In the genomic region with DNA sequence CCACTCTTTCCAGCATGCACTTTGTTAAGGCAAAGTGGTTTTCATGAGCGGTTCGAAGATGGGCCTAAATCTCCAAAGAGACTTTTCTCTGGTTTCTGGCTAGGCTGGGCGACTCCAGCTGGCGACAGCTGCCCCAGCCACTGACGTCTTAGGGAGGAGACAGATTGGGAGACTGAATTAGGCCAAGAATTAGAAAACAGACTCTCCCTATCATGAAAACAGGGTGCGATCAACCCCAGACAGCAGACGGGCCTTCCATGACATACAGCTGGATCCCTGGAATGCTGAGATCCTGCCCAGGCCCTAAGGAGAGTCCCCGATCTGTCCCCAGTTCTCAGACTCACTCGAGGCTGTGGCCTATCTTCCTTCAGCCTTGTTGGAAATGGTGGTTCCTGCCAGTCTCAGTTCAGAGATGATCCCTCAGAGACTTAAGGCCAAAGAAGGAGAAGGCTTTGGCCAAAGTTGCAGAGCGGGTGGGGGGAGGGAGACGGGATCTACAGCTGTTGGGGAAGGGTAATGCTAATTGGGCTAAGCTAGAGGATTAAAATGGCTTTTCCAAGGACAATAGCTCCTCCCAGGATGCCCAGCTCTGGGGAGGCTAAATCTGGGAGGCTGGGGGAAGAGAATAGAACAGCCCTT, we compare ENCODE assay signal across 9 mouse cellular contexts. TPM values are rescaled to one million over a fixed set of nuclear protein-coding genes. Genes with fewer than 3 reads are reported as not detected.
DNase-seq lines count a peak whose midpoint lies in the region; ATAC-seq and TF ChIP-seq lines count a peak whose summit lies in the region.
"Had no signal": no experiment of that assay in that cellular context is flagged by ENCODE, and none has a peak within 500 bp of the region (broad histone marks: within the 10 kb centered on the region; RNA-seq: fewer than 3 reads in every experiment).

No protein-coding gene starts in this region.

- DNase-seq in spleen, adult 2 months (ENCODE audit: low read depth in 1 of 2, low spot score in 2 of 2), result no peak
- no peak for DNase-seq in spleen, postnatal 10 days (ENCODE audit: low spot score in 2 of 2)
- DNase-seq in heart, postnatal 10 days, result peak; percentile 76 to 78
- DNase-seq in kidney, postnatal 36 days, result peak; percentile 31 to 55
- no peak for DNase-seq in stomach, postnatal 0 days (ENCODE audit: low spot score)
- DNase-seq in left cerebral cortex, postnatal 25 days (ENCODE audit: low spot score in 2 of 2), result no peak

- ATAC-seq in stomach, postnatal 0 days (ENCODE audit: low FRiP score, low TSS enrichment), result peak; percentile 14; the same call in 1 of the 2 replicates
- ATAC-seq in granulocyte monocyte progenitor cell, adult 5-6 weeks (replicated peaks; ENCODE audit: poor library complexity, severe bottlenecking), result no peak
- no peak for ATAC-seq in erythroid progenitor cell, adult 5-6 weeks (replicated peaks; ENCODE audit: low FRiP score, poor library complexity, severe bottlenecking)

- no peak for TF ChIP-seq CTCF in spleen, adult 2 months (IDR thresholded peaks at IDR 0.05; ENCODE audit: extremely low read depth, insufficient read depth, insufficient read length, insufficient replicate concordance)
- no peak for TF ChIP-seq CTCF in stomach, postnatal 0 days (IDR thresholded peaks at IDR 0.05; ENCODE audit: low read depth)

- no peak overlapping the region for H3K4me2 ChIP-seq in stomach, postnatal 0 days (replicated peaks; ENCODE audit: low read depth)

- H3K27ac ChIP-seq in spleen, adult 2 months (ENCODE audit: insufficient read depth, low read length), result peak overlapping the region; percentile 16; the same call in 1 of the 2 replicates
- H3K27ac ChIP-seq in stomach, postnatal 0 days (replicated peaks), result peak overlapping the region; percentile 79

- H3K4me1 ChIP-seq in spleen, adult 2 months (ENCODE audit: control insufficient read depth, insufficient read depth, insufficient read length), result peaks cover 15% of the 10 kb centered on the region
- H3K4me1 ChIP-seq in stomach, postnatal 0 days (replicated peaks; ENCODE audit: control insufficient read depth, insufficient read depth), result no peaks in the 10 kb centered on the region

- no peaks in the 10 kb centered on the region for H3K9me3 ChIP-seq in stomach, postnatal 0 days (ENCODE audit: control insufficient read depth, low read length)

- WGBS in spleen, adult 2 months, result 86% methylated on average over 11 of the region's 11 CpGs
- 34% methylated on average over 11 of the region's 11 CpGs for WGBS in stomach, postnatal 0 days

- intact Hi-C loops in heart, postnatal 10 days (cut with DNase I), result no loop called here
- intact Hi-C loops in left cerebral cortex, postnatal 25 days (cut with DNase I), result no loop called here

- no peaks in the 10 kb centered on the region for H3K27me3 ChIP-seq in spleen, adult 2 months (ENCODE audit: control insufficient read depth, insufficient read depth, low read length)
- no peaks in the 10 kb centered on the region for H3K27me3 ChIP-seq in stomach, postnatal 0 days (ENCODE audit: control insufficient read depth, insufficient read depth, low read length)

- H3K9ac ChIP-seq in stomach, postnatal 0 days (ENCODE audit: low read length), result no peak overlapping the region

- TF ChIP-seq EP300 in stomach, postnatal 0 days (optimal IDR thresholded peaks at IDR 0.05), result no peak

- no peak overlapping the region for H3K4me3 ChIP-seq in spleen, adult 2 months (ENCODE audit: extremely low read depth, insufficient read depth, insufficient read length)
- H3K4me3 ChIP-seq in stomach, postnatal 0 days (ENCODE audit: low read depth, low read length), result no peak overlapping the region

- TF ChIP-seq POLR2A in spleen, adult 2 months (IDR thresholded peaks at IDR 0.05; ENCODE audit: low read depth, low read length), result no peak

- H3K36me3 ChIP-seq in spleen, adult 2 months (ENCODE audit: control insufficient read depth, insufficient read depth, low read length), result no peaks in the 10 kb centered on the region
- H3K36me3 ChIP-seq in stomach, postnatal 0 days (ENCODE audit: control insufficient read depth, insufficient read depth, low read length), result no peaks in the 10 kb centered on the region

RNA-seq across cellular contexts. Expression of gene Tac4, which starts 2.6 kb away (rescaled TPM):
- 0.40 and 0.44 TPM in 2 replicates for polyA plus RNA-seq in spleen, adult 2 months (2012; rRNA removed)
- total RNA-seq in heart, postnatal 10 days (2021), result not detected
- 0.25 and 0.29 TPM in 2 replicates for polyA plus RNA-seq in stomach, postnatal 0 days (2015; fragmentation: Nextera tagmentation; extraction: Ambion mirVana)
- not detected in 2 replicates for total RNA-seq in granulocyte monocyte progenitor cell, adult 5-6 weeks (2014; fragmentation: Nextera tagmentation)
- total RNA-seq in granulocyte monocyte progenitor cell, adult 5-6 weeks (2017), result not detected in 2 replicates
- not detected in 2 replicates for total RNA-seq in erythroid progenitor cell, adult 5-6 weeks (2015; ENCODE audit: low replicate concordance)
- not detected in 2 replicates for total RNA-seq in erythroid progenitor cell, adult 5-6 weeks (2017; ENCODE audit: low replicate concordance)
- not detected for total RNA-seq in left cerebral cortex, postnatal 25 days (2021)
- total RNA-seq: left cerebral cortex, postnatal 14 days had no signal

RNA-seq across cellular contexts. Expression of gene Kat7, which starts 46.1 kb away (rescaled TPM):
- polyA plus RNA-seq in spleen, adult 2 months (2012; rRNA removed), result 25.2 and 29.4 TPM in 2 replicates
- 10 to 100 TPM; 45.1 to 51.1 TPM for total RNA-seq in heart, postnatal 10 days (2021)
- polyA plus RNA-seq in stomach, postnatal 0 days (2015; fragmentation: Nextera tagmentation; extraction: Ambion mirVana), result 25.0 and 27.2 TPM in 2 replicates
- total RNA-seq in granulocyte monocyte progenitor cell, adult 5-6 weeks (2014; fragmentation: Nextera tagmentation), result 75.0 and 78.0 TPM in 2 replicates
- total RNA-seq in granulocyte monocyte progenitor cell, adult 5-6 weeks (2017), result 71.7 and 77.2 TPM in 2 replicates
- total RNA-seq in erythroid progenitor cell, adult 5-6 weeks (2015; ENCODE audit: low replicate concordance), result 94.3 and 127 TPM in 2 replicates
- 72.6 and 81.2 TPM in 2 replicates for total RNA-seq in erythroid progenitor cell, adult 5-6 weeks (2017; ENCODE audit: low replicate concordance)
- total RNA-seq in left cerebral cortex, postnatal 25 days (2021), result 10 to 100 TPM; 67.5 to 70.1 TPM

Comparison
In these comparisons a context has a peak if more than half of its experiments do, and no peak if none do; other contexts are left out.
1. DNase-seq: peak in heart, postnatal 10 days (2 of 2) and kidney, postnatal 36 days (2 of 2); none in spleen, adult 2 months (0 of 2), spleen, postnatal 10 days (0 of 2), stomach, postnatal 0 days (single experiment) and left cerebral cortex, postnatal 25 days (0 of 2).